Mouse (Mus musculus) layer of hippocampus, postnatal 14 days (tissue): Measurements from ENCODE around the gene Arf6. TPM values are rescaled to one million over a fixed set of nuclear protein-coding genes. Genes with fewer than 3 reads are reported as not detected.

Experiments used
- DNase-seq, 2 experiments: peaks; one replicate each; pipeline ENCODE4 v3.0.0; 2021 to 2022; ENCODE audit warnings: low spot score in 2 of 2, mixed read lengths in 1 of 2
- microRNA-seq, 2 experiments: library from miRNA; unstranded; fragments of <30 nt; microRNA quantifications; one replicate each; pipeline ENCODE4 v1.2.0; 2021
- total RNA-seq, 2 experiments: library from RNA; stranded (reverse); gene quantifications; 2 replicates each; pipeline ENCODE4 v1.2.3; 2021

Arf6 gene
- total RNA-seq, 2 experiments from 2014 or later: 52.7 to 54.7 TPM

DNA sequence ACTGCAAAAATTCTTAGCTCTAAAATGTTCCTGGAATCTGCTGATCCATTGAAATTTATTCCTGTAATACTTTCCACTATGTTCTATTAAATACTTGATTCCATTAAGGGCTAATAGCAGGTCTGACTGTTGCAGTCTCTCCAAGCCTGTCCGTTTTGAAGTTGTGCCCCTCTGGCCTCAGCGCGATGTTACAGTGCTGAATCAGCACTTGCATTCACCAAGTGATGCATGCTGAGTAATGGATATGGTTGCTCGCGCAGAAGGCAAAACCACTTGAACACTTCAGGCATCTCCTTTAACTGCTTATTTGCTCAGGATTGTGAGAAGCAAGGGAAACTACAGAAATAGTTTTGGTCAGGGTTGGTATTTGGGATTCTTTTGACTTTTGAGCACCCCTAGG, 38.8 kb downstream of the Arf6 start:
- DNase-seq: no peak

DNA sequence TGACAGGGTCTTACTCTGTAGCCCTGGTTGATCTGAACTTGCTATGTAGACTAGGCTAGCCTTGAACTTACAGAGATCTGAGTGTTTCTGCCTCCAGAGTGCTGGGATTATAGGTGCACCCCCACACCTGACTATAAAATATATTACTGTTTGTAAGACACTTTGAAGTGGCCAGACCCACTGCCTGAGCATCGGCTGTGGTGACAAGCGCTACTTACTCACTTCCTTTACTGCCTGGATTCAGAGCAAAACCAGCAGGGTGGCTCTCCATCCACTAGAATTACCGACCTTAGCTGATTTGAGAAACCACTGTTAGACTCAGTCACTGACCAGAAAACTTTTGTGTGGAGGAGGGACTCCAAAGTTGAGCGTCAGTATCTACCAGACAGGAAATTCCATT, 40.0 kb downstream of the Arf6 start:
- DNase-seq: no peak

- no peak for DNase-seq
Observed at GRCm38 (mm10) chr12:69413303-69413702, 41.4 kb downstream of the Arf6 start.

GRCm38 (mm10) chr12:69414826-69415572, 43.0 kb downstream of the Arf6 start:
- DNase-seq: no peak

DNA sequence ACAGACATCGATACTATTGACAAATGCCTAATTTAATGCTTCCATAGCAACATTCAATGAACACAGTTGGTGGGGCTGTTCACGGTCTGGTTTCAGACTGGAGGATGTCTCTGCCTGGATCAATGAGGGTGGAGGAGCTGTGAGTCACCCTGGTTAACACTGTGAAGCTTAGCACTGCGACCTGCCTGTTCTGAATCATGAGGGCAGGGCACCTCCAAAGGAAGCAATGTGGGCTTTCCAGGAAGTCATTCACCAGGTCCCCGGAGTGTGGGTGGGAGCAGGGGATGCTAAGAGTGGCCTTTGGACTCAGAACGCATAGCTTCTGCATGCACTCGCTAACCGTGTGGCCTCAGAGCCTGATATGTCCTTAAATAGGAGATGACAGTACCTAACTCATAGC, 44.8 kb downstream of the Arf6 start:
- no peak for DNase-seq

GRCm38 (mm10) chr12:69417701-69418291, 45.8 kb downstream of the Arf6 start:
- DNase-seq: no peak

DNA sequence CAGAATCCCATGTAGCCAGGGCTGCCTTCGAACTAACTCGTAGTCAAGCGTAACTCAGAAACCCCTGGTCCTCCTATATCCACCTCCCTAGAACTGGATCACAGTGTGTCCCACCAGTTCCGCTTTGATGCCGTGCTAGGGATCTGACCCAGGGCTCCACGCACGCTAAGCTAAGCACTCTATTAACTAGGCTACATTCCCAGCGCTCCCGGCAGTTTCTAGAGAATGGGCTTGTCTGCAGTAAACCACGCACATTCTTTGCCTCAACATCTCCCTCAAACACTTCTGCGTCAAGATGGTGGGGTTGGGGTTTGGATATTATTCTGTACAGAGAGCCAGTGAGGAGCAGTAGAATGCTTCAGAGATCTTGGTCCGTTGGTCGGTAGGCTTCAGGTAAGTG, 46.7 kb downstream of the Arf6 start:
- no peak for DNase-seq

DNA sequence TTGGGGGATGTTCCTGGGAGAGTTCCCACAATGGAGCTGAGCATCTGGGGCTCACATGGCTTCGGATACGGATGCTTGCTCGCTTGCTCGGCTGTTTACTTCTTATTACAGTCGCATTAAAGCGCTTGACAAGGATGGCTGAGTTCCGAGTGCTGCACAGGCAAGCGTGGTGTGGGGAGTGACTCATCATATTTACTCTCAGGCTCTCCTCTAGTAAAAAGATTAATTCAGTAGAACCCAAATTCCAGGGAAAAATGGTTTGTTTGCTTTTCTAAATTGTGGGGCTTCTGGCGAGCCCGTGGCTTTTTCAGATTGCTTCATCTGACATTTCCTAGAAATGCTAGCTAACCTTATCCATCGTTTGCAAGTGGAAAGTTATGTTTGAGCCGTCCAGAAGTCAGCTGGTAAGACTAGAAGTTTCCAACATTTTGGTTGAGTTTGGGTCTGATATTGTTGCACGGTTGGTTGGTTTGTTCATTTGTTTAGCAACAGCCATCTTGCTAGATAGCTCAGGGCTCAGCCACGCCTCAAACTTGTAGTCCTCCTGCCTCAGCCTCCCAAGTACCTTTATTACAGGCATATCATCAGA, 47.2 kb downstream of the Arf6 start:
- peak in 1 of 2 experiments; percentile 18 for DNase-seq

GRCm38 (mm10) chr12:69419606-69420005, 47.7 kb downstream of the Arf6 start:
- DNase-seq: no peak

GRCm38 (mm10) chr12:69420716-69421115, 48.8 kb downstream of the Arf6 start:
- DNase-seq: no peak

DNA sequence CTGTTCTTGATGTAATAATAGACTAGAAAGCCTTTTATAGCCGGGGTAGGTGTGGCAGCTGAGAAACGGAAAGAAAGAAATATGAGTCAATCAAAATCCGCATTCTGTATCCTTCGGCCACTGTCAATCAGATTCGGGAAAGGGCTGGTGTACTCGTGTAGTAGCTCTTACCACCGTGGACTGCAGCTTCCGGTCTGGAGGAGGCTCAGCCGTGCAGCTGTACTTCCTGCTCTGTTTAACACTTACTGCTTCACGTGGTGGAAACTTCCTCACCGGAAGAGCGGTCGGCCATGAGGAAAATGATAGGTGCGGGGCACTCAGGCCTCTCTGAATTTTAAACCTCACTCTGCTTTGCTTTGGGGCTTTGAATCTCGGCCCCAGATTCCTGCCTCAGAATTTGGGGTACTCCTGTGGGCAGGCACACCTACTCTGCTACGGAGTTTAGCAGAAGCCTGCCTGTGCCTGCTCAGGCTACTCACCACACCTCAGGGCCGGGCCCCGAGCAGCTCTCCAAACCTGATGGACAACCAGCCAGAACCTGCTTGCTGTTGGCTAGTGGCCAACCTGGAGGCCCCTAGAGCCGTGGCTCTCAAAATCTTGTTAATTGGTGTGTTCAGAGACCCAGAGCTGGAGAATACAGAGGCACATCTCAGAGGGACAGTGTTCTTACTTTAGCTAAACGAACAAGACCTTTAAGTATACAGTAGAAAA, 51.0 kb downstream of the Arf6 start:
- DNase-seq: no peak

Small RNAs within 50 kb of the gene (microRNA-seq; reads per million reads assigned to microRNA genes)
- gene Gm47299 (0 to 0.28 reads per million in 2 experiments), gene Gm47305 (0 reads per million in 2 experiments)

Other genes starting within 250 kb of the Arf6 start
- gene Rps29, start 213.0 kb upstream of the Arf6 start, total RNA-seq: 1,000 to 10,000 TPM in 1 of 2 experiments, 100 to 1,000 TPM in 1; 998 to 1,003 TPM
- 1 to 10 TPM in 1 of 2 experiments, under 1 TPM in 1; 0.65 to 1.3 TPM for gene Lrr1, start 203.3 kb upstream of the Arf6 start, total RNA-seq
- 100 to 1,000 TPM; 182 to 204 TPM for gene Rpl36al, start 188.1 kb upstream of the Arf6 start, total RNA-seq
- 10 to 100 TPM; 30.1 to 31.6 TPM for gene Mgat2, start 188.0 kb upstream of the Arf6 start, total RNA-seq
- gene Gm49383, start 175.0 kb upstream of the Arf6 start, total RNA-seq: 1 to 10 TPM; 4.0 to 7.1 TPM
- gene Dnaaf2, start 173.7 kb upstream of the Arf6 start, total RNA-seq: 1 to 10 TPM; 2.2 TPM
- gene Gm49384, start 167.9 kb upstream of the Arf6 start, total RNA-seq: 1 to 10 TPM; 3.8 to 4.0 TPM
- gene Pole2, start 144.0 kb upstream of the Arf6 start, total RNA-seq: under 1 TPM; 0.69 to 0.85 TPM
- gene Klhdc1, start 131.0 kb upstream of the Arf6 start, total RNA-seq: 10 to 100 TPM; 12.4 to 13.7 TPM
- gene Klhdc2, start 75.5 kb upstream of the Arf6 start, total RNA-seq: 100 to 1,000 TPM; 119 to 124 TPM
- gene Nemf, start 15.0 kb upstream of the Arf6 start, total RNA-seq: 10 to 100 TPM; 41.5 to 43.0 TPM
- gene Gm9887, start 308 bp downstream of the Arf6 start, total RNA-seq: 1 to 10 TPM in 1 of 2 experiments, under 1 TPM in 1; 0.58 to 1.1 TPM
- 10 to 100 TPM; 17.7 to 18.0 TPM for gene Vcpkmt, start 210.9 kb downstream of the Arf6 start, total RNA-seq